Mouse (Mus musculus): ENCODE measurements around the gene Hist1h3i.
"Not testable (repeated sequence)": the region's sequence is repeated elsewhere in the genome, so short reads cannot be mapped to it uniquely, and the experiment has no call there.

Gene Hist1h3i

DNA sequence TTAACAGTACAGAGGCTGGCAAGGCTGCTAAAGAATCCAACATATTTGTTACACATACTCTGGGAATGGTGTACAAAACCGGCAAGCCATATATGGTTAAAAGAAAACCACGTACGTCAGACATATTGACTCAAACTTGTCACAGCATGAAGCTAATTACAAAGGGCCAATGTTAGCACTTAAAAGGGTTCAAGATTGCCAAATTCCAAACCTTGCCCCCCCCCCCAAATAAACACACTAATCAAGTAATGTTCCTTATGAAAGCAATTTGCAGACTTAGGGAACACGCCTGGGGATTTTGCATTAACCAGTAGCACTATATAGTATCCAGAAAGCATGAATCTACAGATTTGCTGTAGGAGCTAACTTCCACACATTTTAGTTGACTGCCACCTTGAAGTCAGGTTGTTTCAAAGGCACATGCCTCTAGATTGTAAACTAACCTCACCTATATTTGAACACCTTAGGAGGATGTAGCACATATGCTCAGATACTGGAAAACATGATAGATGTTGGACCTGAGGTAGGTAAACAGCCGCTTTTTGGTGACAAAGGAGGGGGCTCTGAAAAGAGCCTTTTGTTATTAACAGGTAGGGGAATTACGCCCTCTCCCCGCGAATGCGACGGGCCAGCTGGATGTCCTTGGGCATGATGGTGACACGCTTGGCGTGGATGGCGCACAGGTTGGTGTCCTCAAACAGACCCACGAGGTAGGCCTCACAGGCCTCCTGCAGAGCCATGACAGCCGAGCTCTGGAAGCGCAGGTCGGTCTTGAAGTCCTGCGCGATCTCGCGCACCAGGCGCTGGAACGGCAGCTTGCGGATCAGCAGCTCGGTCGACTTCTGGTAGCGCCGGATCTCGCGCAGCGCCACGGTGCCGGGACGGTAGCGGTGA, 562 bp downstream of the Hist1h3i start:
- not testable (repeated sequence) for DNase-seq (ENCODE audit: low spot score)

GRCm38 (mm10) chr13:21781639-21782038, 1.5 kb downstream of the Hist1h3i start:
- DNase-seq (ENCODE audit: low spot score), result no peak

- no peak for DNase-seq (ENCODE audit: low spot score)
Observed at GRCm38 (mm10) chr13:21781021-21781555, 2.1 kb downstream of the Hist1h3i start.

GRCm38 (mm10) chr13:21779767-21780731, 3.1 kb downstream of the Hist1h3i start, which contains the start of gene Hist1h1b:
Hist1h1b (minus strand) TSS chr13:21780625.
- DNase-seq (ENCODE audit: low spot score), result peak; percentile 73

DNA sequence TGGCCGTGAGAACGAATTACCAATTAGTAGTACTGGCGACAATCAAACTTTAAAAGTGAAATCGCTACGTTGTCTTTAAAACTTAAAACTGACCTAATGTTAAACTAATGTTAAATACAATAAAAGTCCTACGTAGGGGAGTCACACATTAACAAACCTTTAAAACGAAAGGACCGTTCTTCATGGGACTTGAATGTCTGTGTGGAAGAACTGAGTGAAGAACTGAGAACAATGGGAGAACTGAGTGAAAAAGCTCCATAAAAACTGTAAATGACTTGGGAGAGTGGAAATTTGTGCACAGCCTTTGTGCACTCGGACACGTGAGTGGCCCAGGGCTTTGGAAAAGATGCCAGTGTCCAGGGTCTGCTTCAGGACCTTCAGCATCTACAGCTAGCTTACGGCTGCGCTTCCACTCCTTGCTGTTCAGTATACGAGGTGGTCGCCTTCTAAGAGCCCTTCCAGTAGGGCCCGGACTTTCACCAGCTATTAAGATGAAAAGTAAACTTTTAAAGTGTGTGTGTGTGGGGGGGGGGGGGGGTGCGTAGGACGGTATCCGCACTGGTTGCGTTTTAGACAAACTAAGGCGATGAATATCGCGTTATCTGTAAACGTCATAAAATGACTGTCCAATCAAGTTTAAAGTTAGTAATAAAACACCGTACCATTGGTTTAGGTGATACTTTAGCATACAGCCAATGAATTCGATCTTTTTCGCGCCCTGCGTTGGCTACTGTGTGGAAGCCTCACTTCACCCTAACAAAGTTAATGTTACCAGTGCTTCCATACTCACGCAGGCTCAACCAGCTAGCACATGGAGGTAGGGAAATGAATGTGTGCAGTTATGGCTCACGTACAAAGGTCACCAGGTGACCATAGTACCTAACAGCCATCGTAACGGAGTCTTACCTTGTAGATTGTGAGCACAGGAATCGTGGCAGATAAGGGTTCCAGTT, 4.1 kb downstream of the Hist1h3i start:
- peak; percentile 69 for DNase-seq (ENCODE audit: low spot score)

DNA sequence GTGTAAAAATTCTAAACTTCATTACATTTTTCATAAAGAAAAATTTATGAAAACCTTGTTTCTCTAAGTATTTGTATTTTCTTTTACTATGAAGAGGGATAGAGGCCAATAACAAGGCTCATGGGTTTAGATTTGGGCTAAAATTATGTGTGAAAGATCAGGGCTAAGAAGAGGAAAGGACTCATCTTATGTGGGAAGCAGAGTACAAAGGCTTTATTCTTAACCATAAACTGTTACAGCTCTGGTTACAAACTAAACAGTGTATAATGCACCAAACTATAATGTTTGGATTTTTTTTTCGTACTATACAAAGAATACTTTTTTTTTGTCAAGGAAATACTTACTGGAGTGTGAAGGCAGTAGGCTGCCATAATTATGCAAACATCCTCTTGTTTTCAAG, 27.5 kb downstream of the Hist1h3i start:
- no peak for DNase-seq (ENCODE audit: low spot score)

GRCm38 (mm10) chr13:21754294-21755001, 28.7 kb downstream of the Hist1h3i start:
- peak; percentile 19 for DNase-seq (ENCODE audit: low spot score)

GRCm38 (mm10) chr13:21753524-21754285, 29.5 kb downstream of the Hist1h3i start, which contains the start of the genes Hist1h2ak and Hist1h2bn:
Hist1h2ak (minus strand) TSS chr13:21753827.
Hist1h2bn (plus strand) TSS chr13:21754123.
- DNase-seq (ENCODE audit: low spot score), result peak; percentile 59

DNA sequence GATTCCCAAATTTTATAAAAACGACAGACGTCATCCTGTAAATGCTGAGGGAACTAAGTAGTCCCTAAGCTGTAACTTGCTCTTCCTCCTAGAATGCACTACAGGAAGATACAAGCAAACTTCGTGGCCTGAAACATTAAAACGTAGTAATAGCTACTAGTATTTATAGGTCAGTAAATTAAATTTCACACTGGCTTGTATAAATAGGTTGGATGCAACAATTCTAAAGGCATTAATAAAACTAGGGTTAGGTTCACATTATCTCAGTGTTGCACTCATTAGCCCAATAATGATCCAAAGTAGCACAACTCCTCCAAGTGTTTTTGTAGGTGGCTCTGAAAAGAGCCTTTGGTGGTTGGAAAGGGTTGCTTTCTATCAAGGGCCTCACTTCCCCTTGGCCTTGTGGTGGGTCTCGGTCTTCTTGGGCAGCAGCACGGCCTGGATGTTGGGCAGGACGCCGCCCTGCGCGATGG, 30.1 kb downstream of the Hist1h3i start:
- no peak for DNase-seq (ENCODE audit: low spot score)

GRCm38 (mm10) chr13:21752356-21752755, 30.8 kb downstream of the Hist1h3i start:
- DNase-seq (ENCODE audit: low spot score), result no peak

DNA sequence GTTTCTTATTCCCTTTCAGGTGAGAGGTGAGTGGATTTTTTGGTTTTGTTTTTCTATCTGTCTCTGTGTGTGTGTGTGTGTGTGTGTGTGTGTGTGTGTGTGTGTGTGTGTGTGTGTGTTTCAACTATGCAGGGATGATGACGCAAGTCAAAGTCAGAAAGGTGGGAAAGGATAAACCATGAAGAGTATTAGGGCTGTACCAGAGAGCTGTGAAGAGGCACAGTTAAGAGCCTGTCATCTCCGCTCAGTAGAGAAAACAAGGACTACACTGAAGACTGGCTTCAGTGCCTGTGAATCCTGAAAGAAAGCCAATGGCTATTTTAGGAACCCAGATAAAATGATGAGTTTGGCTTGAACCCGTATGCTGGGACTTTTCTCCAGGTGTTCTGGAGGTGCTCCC, 31.3 kb downstream of the Hist1h3i start:
- DNase-seq (ENCODE audit: low spot score), result no peak

DNA sequence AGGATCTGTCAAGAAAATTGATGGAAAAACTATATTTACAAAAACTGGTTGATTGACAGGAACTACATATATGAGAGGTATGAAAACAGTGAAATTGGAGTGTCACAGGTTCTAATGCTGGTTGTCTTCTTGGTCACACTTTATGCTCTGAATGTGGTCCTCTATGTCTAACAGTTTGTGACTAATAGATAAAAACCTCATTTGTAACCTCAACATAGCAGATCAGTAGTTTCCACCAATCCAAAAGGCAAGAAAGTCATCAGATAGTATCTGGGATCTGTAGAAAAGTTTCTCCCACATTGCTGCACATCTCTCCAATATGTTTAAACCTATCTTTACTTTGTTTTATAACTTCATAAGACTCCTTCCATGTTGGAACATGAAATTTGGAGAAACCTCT, 31.8 kb downstream of the Hist1h3i start:
- no peak for DNase-seq (ENCODE audit: low spot score)

DNA sequence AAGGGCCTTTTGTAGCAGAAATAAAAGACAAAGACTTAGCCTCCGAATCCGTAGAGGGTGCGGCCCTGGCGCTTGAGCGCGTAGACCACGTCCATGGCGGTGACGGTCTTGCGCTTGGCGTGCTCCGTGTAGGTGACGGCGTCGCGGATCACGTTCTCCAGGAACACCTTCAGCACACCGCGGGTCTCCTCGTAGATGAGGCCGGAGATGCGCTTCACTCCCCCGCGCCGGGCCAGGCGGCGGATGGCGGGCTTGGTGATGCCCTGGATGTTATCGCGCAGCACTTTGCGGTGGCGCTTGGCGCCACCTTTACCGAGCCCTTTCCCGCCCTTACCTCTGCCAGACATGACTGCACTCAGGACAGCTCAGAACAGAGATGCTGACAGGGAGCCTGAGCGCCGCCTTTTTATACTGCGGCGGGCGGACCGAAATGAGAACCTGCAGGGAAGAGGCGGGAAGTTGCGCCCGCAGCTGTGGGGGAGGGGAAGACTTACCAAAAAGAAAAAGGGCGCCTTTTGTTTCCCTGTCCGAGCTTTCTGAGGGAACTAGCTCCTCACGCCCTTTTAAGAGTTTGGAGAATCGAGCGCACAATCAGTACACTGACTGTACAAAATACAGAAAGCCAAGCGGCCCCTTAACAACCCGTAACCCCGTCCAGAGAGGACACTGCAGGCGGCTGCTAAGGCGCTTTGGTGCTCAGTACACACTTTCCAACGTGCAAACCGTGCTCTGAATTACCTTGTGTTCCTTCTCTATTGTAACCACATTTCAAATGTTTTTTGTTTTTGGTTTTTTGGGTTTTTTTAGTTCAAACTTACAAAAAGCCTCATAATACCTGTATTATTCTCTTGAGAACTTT, 32.8 kb downstream of the Hist1h3i start, which contains the start of gene Hist1h4k:
Hist1h4k (minus strand) TSS at position 347 of the 859 bp plus-strand sequence.
- DNase-seq (ENCODE audit: low spot score), result peak; percentile 93

DNA sequence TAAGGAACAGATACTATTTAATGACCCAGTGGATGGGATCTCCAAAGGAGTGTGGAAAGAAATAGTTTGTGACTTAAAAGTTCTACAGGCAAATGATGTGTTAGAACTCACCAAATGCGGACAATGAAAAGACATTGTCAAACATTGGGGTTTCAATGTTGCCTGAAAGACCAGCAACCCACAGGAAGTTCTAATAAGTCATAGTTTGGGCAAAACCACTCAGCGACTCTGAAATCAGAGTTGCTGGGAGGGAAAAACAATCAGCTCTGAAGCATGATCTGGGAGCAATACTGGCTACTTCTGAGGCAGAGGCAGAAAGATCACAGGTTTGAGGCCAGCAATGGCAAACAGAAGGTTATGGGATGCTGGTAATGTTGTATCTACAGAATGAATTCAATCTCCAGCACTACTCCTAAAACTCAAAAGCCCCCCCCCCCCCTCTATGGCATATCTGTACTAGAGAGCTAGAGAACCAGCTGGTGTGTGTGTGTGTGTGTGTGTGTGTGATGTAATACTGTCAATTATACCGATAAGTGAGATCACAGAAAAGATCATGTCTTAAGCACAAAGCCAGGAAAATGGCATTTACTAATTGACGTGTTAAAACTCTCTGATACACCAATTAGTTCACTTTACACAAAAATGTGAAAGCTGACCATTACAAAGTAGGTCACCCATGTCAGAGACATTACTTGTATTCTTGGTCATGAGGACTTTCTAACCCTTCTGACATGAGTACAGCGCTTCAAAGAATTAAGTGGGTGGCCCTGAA, 33.6 kb downstream of the Hist1h3i start:
- DNase-seq (ENCODE audit: low spot score), result no peak

DNA sequence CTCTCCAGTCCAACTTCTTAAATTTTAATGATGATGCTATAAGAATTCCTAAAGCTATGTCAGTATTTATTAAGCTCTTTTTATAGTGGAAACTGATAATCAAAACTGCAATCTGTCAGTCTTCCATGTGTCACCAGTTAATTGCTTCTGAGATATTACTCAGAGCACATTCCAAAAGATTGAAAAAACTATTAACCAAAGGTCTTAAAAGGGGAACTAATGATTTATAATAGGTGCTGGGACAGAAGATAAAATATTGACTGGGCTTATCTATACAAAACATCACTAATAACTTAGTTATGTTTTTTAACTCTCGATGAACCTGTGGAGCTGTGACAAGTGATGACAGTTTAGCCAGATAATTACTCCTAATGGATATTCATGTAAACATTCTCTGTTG, 38.2 kb downstream of the Hist1h3i start:
- DNase-seq (ENCODE audit: low spot score), result no peak

- peak; percentile 82 for DNase-seq (ENCODE audit: low spot score)
Observed at GRCm38 (mm10) chr13:21734906-21735767, 48.0 kb downstream of the Hist1h3i start, which contains the start of gene Hist1h4j. Hist1h4j (plus strand) TSS chr13:21735064.
